Mouse (Mus musculus): Measurements from ENCODE around the gene Msantd2.
A peak's percentile ranks its signal among the peaks of the same experiment; 100 is the strongest.

Msantd2 gene

DNA sequence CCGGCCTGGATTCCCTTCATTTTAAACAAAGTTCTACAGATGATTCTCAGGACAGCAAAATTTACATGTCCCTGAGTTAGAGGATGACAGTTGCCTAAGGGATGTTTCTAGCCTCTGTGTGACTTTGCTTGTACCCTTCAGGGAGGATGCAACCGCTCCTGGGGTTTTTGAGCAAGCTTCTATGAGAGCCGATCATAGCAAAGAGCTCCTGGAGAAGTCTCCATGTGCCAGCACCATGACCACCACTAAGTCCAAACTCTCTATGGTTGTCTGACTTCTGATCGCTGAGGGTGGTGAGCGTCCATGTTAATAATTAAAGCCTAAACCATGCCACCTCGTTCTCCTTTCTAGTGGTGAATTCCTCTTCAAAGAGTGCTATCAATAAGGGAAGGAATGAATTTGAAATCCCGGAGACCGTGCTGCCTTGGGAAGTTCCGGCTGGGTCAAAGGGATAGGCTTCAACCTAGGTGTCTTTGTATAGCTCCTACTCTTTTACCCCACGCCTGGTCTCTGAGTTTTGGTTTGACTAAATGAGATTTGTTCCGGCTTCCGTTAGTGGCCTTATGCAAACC lies 54.8 kb downstream of the Msantd2 start:
- peak; percentile 26 to 35 for DNase-seq

DNA sequence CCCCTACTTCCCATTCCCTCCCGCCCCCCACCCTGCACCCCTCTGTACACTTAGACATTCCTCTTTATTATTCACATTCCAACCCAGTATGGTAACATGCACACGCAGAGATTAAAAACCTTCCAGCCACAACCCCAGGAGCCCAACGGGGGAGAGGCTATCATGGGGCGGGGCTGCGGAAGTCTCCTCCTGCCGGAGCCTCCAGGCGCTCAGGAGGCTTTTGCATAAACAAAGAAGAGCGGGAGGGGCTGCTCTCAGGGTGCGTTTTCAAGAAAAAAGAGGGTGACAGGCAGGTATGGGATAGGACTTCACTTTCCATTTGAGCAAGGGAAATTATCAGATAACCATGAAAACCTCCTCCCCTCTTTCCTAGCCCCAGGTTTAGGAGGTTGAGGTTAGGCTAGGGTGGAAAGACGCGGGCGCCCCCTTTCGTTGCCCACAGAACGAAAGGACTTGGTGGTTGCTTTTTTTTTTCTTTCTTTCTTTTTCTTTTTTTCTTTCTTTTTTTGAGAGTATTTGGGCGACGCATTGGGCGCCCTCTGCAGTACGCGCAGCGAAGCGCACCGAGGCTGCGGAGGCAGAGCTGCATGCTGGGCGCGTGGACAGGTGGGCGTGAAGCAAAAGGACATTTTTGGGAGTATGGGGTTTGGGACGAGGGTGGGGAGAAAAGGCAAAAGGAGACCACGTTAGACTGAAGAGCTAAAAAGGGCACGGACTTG lies 55.5 kb downstream of the Msantd2 start:
- peak; percentile 59 to 73 for DNase-seq

- DNase-seq = no peak
These were observed 56.1 kb downstream of the Msantd2 start for GRCm38 (mm10) chr9:37545166-37545610.

GRCm38 (mm10) chr9:37545847-37546452 lies 56.8 kb downstream of the Msantd2 start:
- DNase-seq = no peak

GRCm38 (mm10) chr9:37546889-37547288 lies 57.8 kb downstream of the Msantd2 start:
- no peak for DNase-seq

DNA sequence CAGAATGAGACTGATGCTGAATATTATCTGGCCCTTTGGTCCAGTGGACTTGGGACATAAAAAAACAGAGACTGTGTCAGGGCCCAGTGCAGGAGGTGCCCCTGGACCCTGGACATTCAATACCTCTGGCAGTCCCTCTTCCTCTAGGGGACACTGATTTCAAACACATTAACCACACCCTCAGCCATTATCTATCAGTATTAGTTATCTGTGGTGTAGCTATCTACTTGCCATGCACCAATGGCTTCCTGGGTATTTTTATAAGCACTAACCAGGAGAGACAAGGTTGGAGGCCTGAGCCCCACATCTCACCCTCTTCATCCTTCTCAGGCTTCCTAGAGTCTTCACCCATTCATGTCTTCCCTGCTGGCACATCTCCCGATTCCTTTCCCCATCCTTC lies 61.3 kb downstream of the Msantd2 start:
- DNase-seq = no peak

DNA sequence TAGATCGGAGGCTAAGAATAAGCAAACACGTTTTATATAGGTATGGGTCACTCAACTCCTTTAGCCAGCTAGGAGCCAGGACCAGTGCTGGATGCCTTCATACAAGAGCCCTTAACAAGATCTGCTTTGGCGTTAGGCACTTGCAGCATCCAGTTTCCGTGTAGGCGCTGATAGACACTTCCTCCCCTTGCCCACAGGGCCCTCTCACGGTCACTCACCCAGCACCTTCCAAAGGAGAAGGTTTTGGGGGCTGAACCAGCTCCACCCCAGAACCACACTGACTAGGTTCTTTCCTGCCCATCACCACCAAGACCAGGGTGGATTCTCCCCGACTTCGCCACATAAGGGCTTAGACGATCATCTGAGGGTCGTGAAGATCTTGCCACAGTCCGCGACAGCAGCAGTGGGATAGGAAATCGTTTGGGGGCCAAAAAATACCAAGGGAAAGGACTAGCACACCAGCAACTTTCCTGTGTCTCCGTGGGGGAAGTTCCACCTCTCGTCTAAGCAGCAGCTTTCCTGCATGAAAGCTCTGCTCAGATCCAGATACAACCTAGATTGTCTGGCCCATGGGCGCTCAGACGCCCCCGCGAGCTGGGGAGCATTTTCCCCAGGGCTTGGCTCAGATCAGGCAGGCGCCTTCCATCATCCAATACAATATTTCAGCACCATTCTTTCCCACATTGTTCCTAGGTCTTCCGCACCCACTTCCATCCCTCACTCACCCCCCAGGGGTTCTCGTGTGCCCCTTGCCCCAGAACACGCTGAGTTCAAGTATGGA lies 62.8 kb downstream of the Msantd2 start:
- no peak for DNase-seq

DNA sequence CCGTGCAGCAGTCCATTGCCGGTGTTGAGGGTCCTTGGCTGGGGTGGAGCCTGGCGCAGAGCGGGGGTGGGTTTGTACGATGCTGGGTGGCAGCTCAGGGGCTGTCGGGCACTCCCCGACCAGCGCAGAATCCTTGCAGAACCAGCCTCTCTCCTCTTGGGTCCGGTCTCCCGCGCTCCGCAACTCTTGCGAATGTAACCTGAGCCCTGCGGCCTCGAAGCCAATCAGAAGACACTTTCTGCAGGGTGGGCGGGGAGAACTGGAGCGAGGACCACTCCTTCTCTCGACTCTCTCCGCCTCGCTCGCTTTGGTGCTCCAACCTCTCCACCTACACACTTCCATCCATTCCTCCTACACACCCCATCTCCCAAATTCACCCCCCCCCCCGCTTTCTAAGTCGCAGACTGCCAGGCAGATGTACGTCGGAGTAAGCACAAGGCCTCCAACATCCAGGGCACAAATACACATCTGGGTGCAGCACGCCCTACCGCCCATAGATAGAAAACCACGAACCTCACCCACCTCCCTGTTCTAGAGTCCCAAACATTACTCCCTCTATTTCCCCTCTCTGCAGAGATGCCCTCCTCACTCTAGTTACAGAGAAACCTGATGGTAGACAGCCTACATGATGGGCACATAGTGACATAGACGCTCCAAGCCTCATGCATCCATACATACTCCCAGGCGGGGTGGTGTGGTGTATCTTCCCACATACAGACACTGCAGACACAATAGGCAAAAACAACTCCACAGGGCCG lies 63.6 kb downstream of the Msantd2 start, which contains the start of gene Nrgn:
TSS of gene Nrgn (minus strand) at position 369 of the 758 bp plus-strand sequence.
- peak; percentile 76 to 86 for DNase-seq

DNA sequence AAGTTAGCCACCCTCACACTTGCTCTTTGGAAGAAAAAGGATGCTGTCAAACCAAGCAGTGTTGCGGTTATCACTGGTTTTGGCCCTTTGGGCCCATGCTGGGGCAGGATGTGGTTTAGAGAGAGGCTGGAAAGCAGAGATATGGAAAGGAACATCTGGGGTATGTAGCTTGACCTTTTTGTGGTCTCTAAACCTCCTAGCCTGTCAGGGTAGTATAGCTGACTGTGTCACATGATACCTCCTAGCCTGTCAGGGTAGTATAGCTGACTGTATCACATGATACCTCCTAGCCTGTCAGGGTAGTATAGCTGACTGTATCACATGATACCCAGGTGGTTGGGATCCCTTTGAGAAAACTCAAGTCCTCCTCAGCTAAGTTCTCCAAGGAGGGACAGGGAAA lies 65.2 kb downstream of the Msantd2 start:
- no peak for DNase-seq

DNA sequence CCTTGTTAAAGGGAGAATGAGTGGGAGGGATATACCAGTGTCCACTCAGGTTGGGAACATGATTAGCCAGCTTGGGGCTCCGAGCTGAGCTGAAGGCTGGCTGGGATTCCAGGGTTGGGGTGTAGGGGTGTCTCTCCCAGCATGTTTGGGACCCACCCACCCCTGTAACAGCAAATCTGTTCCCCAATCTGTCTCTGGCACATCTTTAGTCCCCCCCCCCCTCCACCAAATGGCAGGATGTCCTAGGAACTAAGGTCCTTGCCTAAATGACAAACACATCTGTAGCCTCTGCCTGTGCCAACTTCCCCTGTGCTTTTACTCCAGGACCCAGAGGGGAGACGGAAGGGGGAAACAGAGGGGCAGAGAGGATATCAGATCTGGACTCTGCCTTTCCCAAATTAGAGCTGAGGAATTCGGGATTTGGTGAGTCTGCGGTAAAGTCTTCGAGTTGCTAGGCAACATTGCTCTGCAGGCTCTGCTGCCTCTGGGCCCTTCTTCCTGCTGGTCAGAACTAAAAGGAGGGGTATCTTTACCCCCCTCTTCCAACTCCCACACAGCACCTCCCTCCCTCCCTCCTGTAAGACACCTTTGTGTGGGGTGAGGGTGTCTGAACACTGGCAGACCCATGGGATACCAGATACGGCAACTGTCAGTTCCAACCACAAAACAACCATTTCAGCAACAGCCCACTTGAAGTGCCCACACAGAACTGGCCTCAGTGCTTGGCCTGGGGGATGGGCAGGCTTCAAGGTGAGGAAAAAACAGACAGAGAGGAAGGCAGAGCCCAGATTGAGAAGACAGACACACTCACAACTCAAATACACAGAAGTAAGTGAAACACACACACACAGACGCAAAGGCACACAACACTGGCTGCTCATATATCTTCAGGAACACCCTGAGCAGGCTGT lies 66.0 kb downstream of the Msantd2 start, which contains the start of gene Siae:
TSS of gene Siae (plus strand) at position 861 of the 911 bp plus-strand sequence.
- no peak for DNase-seq

DNA sequence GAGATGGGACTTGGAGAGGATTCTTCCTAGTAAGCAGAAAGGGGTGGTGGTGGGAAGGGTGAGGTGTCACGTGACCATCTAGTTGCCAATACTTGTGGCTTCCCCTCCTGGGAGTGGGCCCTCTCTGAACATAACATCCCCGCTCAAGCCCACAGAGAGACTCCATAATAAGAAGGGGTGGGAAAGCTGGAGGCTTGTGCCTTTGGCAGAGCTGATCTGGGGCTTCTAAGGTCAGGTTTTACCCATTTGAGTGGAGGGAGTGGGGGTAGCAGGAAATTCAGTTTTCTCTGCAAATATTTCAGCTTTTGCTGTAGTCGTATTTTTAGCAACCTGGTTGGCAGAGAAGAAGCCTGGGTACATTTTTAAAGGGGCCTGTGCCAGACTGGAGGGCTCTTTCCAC lies 67.2 kb downstream of the Msantd2 start:
- DNase-seq = no peak

- DNase-seq = no peak
These were observed 71.5 kb downstream of the Msantd2 start for GRCm38 (mm10) chr9:37560617-37561016.

DNA sequence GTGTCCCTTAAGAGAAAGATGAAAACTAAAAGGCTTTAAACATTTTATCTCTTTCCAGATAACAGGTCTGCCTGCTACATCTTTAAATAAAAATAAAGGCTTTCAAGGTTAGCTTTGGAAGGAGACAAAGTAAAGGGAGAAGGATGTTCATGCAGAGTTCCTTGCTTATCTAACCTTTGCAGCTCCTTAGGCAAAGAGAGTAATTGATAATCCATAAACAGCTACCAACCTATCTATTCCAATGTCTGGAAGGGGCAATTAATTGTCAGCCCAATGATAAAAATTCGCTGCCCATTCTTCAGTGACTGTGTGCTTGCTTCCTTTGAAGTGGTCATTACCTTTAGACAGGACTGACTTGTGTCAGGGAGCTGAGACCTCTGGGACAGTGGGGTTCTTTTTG lies 74.7 kb downstream of the Msantd2 start:
- DNase-seq = no peak

GRCm38 (mm10) chr9:37567019-37567418 lies 77.9 kb downstream of the Msantd2 start:
- DNase-seq = no peak

- no peak for DNase-seq
These were observed 78.3 kb downstream of the Msantd2 start for GRCm38 (mm10) chr9:37567454-37567853.

GRCm38 (mm10) chr9:37567892-37568604 lies 78.9 kb downstream of the Msantd2 start:
- peak in 1 of 2 experiments; percentile 35 for DNase-seq

GRCm38 (mm10) chr9:37568605-37569214 lies 79.6 kb downstream of the Msantd2 start:
- peak; percentile 29 to 30 for DNase-seq

- DNase-seq = peak; percentile 12 to 36
These were observed 80.2 kb downstream of the Msantd2 start for GRCm38 (mm10) chr9:37569231-37569835.

- DNase-seq = no peak
These were observed 83.2 kb downstream of the Msantd2 start for GRCm38 (mm10) chr9:37572204-37572876.
